Mouse (Mus musculus): Measurements from ENCODE around the gene Cfdp1. TPM values are rescaled to one million over a fixed set of nuclear protein-coding genes. Genes with fewer than 3 reads are reported as not detected.

The Cfdp1 gene
- polyA plus RNA-seq, 1 experiment from 2014 or later: 171 TPM

GRCm38 (mm10) chr8:111739604-111740003 lies 114.5 kb downstream of the Cfdp1 start:
- H3K4me3 ChIP-seq: 0 out of 2 replicates have a peak overlapping the region, but pooled peaks have one; percentile 9
- H3K27me3 ChIP-seq (ENCODE audit: insufficient read depth, poor library complexity, severe bottlenecking): peaks cover 3% of the 10 kb centered on the region
- H3K9me3 ChIP-seq: no peaks in the 10 kb centered on the region
- peaks cover 98% of the 10 kb centered on the region for H3K4me1 ChIP-seq (replicated peaks)
- DNase-seq (ENCODE audit: low spot score): no peak
- peak overlapping the region; percentile 75 for H3K27ac ChIP-seq
- 50% methylated on average over 7 of the region's 7 CpGs for WGBS
- peaks cover 27% of the 10 kb centered on the region; the same call in 1 of the 2 replicates for H3K36me3 ChIP-seq

GRCm38 (mm10) chr8:111738867-111739266 lies 115.2 kb downstream of the Cfdp1 start:
- Histone ChIP-seq H3K36me3 (peaks cover 27% of the 10 kb centered on the region; the same call in 1 of the 2 replicates), H3K4me1 (replicated peaks) (peaks cover 98% of the 10 kb centered on the region)
- WGBS: 74% methylated on average over 6 of the region's 6 CpGs

GRCm38 (mm10) chr8:111736321-111736720 lies 117.8 kb downstream of the Cfdp1 start:
- 36% methylated on average over 7 of the region's 7 CpGs for WGBS
- peaks cover 100% of the 10 kb centered on the region for H3K4me1 ChIP-seq (replicated peaks)
- peak overlapping the region; percentile 93 for H3K27ac ChIP-seq
- H3K36me3 ChIP-seq: peaks cover 27% of the 10 kb centered on the region; the same call in 1 of the 2 replicates
- H3K27me3 ChIP-seq (ENCODE audit: insufficient read depth, poor library complexity, severe bottlenecking): no peaks in the 10 kb centered on the region
- peak; percentile 56 for DNase-seq (ENCODE audit: low spot score)
- H3K4me3 ChIP-seq: peak overlapping the region; percentile 4; the same call in 1 of the 2 replicates
- no peaks in the 10 kb centered on the region for H3K9me3 ChIP-seq

More at GRCm38 (mm10) chr8:111738867-111739266, 115.2 kb downstream of the Cfdp1 start:
- H3K9me3 ChIP-seq: no peaks in the 10 kb centered on the region
- DNase-seq (ENCODE audit: low spot score): no peak
- H3K4me3 ChIP-seq: no peak overlapping the region
- peak overlapping the region; percentile 46; the same call in 1 of the 2 replicates for H3K27ac ChIP-seq
- H3K27me3 ChIP-seq (ENCODE audit: insufficient read depth, poor library complexity, severe bottlenecking): no peaks in the 10 kb centered on the region

DNA sequence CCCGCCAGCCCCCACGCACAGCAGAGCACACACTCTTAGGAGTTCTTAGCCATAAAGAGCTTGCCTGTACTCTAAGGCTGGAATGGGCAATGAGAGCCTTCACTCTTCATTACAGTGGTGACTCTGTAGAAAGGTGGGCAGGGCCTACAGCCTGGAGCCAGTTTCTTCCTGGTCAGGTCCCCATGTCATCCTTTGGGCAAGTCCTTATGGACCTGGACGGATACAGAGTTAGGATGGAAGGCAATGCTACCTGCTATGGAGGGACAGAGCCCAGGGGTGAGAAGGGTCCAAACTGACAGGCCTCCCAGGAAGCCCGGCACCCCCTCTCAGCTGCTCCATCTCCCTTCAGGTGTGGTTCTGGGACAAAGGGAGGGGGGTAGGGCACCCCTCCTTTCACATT lies 118.3 kb downstream of the Cfdp1 start:
- no peaks in the 10 kb centered on the region for H3K9me3 ChIP-seq
- no peak for DNase-seq (ENCODE audit: low spot score)
- WGBS: 76% methylated on average over 4 of the region's 4 CpGs
- H3K27ac ChIP-seq: peak overlapping the region; percentile 93
- peaks cover 100% of the 10 kb centered on the region for H3K4me1 ChIP-seq (replicated peaks)
- no peaks in the 10 kb centered on the region for H3K27me3 ChIP-seq (ENCODE audit: insufficient read depth, poor library complexity, severe bottlenecking)
- peaks cover 22% of the 10 kb centered on the region; the same call in 1 of the 2 replicates for H3K36me3 ChIP-seq
- H3K4me3 ChIP-seq: peak overlapping the region; percentile 4; the same call in 1 of the 2 replicates

GRCm38 (mm10) chr8:111735335-111735761 lies 118.7 kb downstream of the Cfdp1 start:
- no peaks in the 10 kb centered on the region for H3K27me3 ChIP-seq (ENCODE audit: insufficient read depth, poor library complexity, severe bottlenecking)
- WGBS: 59% methylated on average over 8 of the region's 8 CpGs
- peaks cover 20% of the 10 kb centered on the region; the same call in 1 of the 2 replicates for H3K36me3 ChIP-seq
- peak overlapping the region; percentile 20; the same call in 1 of the 2 replicates for H3K4me3 ChIP-seq
- peak overlapping the region; percentile 93 for H3K27ac ChIP-seq
- peaks cover 100% of the 10 kb centered on the region for H3K4me1 ChIP-seq (replicated peaks)
- DNase-seq (ENCODE audit: low spot score): no peak
- H3K9me3 ChIP-seq: no peaks in the 10 kb centered on the region

DNA sequence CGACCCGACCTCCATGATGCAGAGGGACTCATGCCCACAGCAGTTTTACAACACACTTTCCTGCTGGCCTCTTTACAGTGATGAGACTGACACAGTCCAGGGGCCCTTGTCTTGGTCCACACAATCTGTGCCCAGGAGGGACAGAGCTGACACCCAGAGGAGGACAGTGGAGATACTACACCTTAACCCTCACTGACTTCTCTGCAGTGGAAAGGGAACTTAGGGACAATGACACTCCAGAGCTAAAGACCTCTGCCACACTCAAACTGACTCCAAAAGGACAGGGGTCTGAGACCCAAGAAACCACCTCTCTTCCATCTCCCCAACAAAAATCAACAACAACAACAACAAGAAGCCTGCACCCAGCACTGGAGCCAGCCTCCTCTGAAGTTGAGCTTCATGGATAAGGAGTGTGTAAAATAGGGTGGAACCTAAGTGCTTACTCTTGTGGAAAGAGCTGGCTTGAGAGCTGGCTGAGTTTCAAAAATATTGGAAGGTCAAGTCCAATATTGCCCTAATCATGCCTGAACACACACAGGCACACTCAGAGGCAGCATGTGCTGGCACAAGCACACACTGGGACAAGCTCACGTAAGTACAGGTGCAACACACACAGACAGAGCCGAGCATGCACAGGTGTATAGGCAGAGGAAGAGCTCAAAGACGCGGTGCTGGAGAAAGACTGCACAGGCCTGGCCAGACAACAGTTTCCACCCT lies 119.7 kb downstream of the Cfdp1 start:
- Histone ChIP-seq H3K9me3 (no peaks in the 10 kb centered on the region), H3K27ac (peak overlapping the region; percentile 93), H3K4me3 (peak overlapping the region; percentile 77), H3K36me3 (peaks cover 16% of the 10 kb centered on the region; the same call in 1 of the 2 replicates), H3K27me3 (ENCODE audit: insufficient read depth, poor library complexity, severe bottlenecking) (no peaks in the 10 kb centered on the region), H3K4me1 (replicated peaks) (peaks cover 100% of the 10 kb centered on the region)
- DNase-seq (ENCODE audit: low spot score): no peak
- WGBS: 52% methylated on average over 6 of the region's 6 CpGs

- 6% methylated on average over 5 of the region's 5 CpGs for WGBS
- Histone ChIP-seq H3K4me1 (replicated peaks) (peaks cover 100% of the 10 kb centered on the region), H3K9me3 (no peaks in the 10 kb centered on the region), H3K36me3 (peaks cover 14% of the 10 kb centered on the region; the same call in 1 of the 2 replicates), H3K4me3 (peak overlapping the region; percentile 77), H3K27ac (peak overlapping the region; percentile 93), H3K27me3 (ENCODE audit: insufficient read depth, poor library complexity, severe bottlenecking) (no peaks in the 10 kb centered on the region)
- peak; percentile 62 for DNase-seq (ENCODE audit: low spot score)
Measured at GRCm38 (mm10) chr8:111733581-111734243, 120.4 kb downstream of the Cfdp1 start.

GRCm38 (mm10) chr8:111732406-111733085 lies 121.5 kb downstream of the Cfdp1 start:
- 34% methylated on average over 10 of the region's 10 CpGs for WGBS
- no peaks in the 10 kb centered on the region for H3K27me3 ChIP-seq (ENCODE audit: insufficient read depth, poor library complexity, severe bottlenecking)
- H3K4me3 ChIP-seq: peak overlapping the region; percentile 77
- no peaks in the 10 kb centered on the region for H3K9me3 ChIP-seq
- H3K27ac ChIP-seq: peak overlapping the region; percentile 93
- no peak for DNase-seq (ENCODE audit: low spot score)
- peaks cover 97% of the 10 kb centered on the region for H3K4me1 ChIP-seq (replicated peaks)
- H3K36me3 ChIP-seq: peaks cover 18% of the 10 kb centered on the region; the same call in 1 of the 2 replicates

DNA sequence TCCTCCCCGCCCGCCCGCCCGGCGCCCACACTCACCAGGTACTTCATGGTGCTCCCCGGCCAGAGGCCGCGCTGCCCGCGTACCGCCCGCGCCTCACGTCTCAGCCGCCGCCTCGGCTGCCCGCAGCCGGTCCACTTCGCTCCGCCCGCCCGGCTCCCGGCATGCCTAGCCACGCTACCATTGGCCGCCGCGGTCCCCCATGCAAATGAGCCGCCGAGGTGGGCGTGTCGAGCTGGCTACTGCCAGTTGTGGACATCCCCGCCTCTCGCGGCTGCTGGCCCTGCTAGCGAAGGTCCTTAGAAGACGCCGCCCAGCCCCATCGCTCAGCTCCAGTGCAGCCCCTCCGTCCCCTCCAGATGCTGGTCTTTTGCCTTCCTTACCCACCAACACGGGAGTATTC lies 122.1 kb downstream of the Cfdp1 start:
- peak overlapping the region; percentile 77 for H3K4me3 ChIP-seq
- H3K36me3 ChIP-seq: peaks cover 12% of the 10 kb centered on the region; the same call in 1 of the 2 replicates
- no peaks in the 10 kb centered on the region for H3K27me3 ChIP-seq (ENCODE audit: insufficient read depth, poor library complexity, severe bottlenecking)
- H3K4me1 ChIP-seq (replicated peaks): peaks cover 97% of the 10 kb centered on the region
- DNase-seq (ENCODE audit: low spot score): peak; percentile 97
- peak overlapping the region; percentile 93 for H3K27ac ChIP-seq
- H3K9me3 ChIP-seq: no peaks in the 10 kb centered on the region
- 0% methylated on average over 40 of the region's 41 CpGs for WGBS

- H3K4me1 ChIP-seq (replicated peaks): peaks cover 97% of the 10 kb centered on the region
- no peaks in the 10 kb centered on the region for H3K9me3 ChIP-seq
- H3K27ac ChIP-seq: peak overlapping the region; percentile 93
- 0 out of 2 replicates have a peak, but pooled peaks cover 13% of the 10 kb centered on the region for H3K36me3 ChIP-seq
- no peak for DNase-seq (ENCODE audit: low spot score)
- peak overlapping the region; percentile 77 for H3K4me3 ChIP-seq
- 1% methylated on average over 39 of the region's 39 CpGs for WGBS
- no peaks in the 10 kb centered on the region for H3K27me3 ChIP-seq (ENCODE audit: insufficient read depth, poor library complexity, severe bottlenecking)
Measured at GRCm38 (mm10) chr8:111731231-111731977, 122.7 kb downstream of the Cfdp1 start.

GRCm38 (mm10) chr8:111729233-111730170 lies 124.6 kb downstream of the Cfdp1 start:
- no peaks in the 10 kb centered on the region for H3K27me3 ChIP-seq (ENCODE audit: insufficient read depth, poor library complexity, severe bottlenecking)
- 69% methylated on average over 7 of the region's 7 CpGs for WGBS
- peaks cover 92% of the 10 kb centered on the region for H3K4me1 ChIP-seq (replicated peaks)
- H3K9me3 ChIP-seq: no peaks in the 10 kb centered on the region
- H3K27ac ChIP-seq: peak overlapping the region; percentile 93
- DNase-seq (ENCODE audit: low spot score): no peak
- H3K36me3 ChIP-seq: 0 out of 2 replicates have a peak, but pooled peaks cover 13% of the 10 kb centered on the region
- H3K4me3 ChIP-seq: no peak overlapping the region
